Mouse (Mus musculus) urinary bladder, postnatal 25 days (tissue): ENCODE measurements around the gene Rab3gap2.
A peak's percentile ranks its signal among the peaks of the same experiment; 100 is the strongest.
"Not testable (repeated sequence)": the region's sequence is repeated elsewhere in the genome, so short reads cannot be mapped to it uniquely, and the experiment has no call there.

Experiments used
- DNase-seq: peaks from one replicate; pipeline ENCODE4 v3.0.0; 2022; ENCODE audit warnings: low spot score

Rab3gap2 gene

GRCm38 (mm10) chr1:185282846-185283245, 78.9 kb downstream of the Rab3gap2 start:
- DNase-seq = no peak

- no peak for DNase-seq
Measured at GRCm38 (mm10) chr1:185283247-185283646, 79.3 kb downstream of the Rab3gap2 start.

- DNase-seq = no peak
Measured at GRCm38 (mm10) chr1:185284740-185285139, 80.8 kb downstream of the Rab3gap2 start.

GRCm38 (mm10) chr1:185285171-185285570, 81.3 kb downstream of the Rab3gap2 start:
- DNase-seq = no peak

- no peak for DNase-seq
Measured at GRCm38 (mm10) chr1:185287066-185287465, 83.1 kb downstream of the Rab3gap2 start.

- no peak for DNase-seq
Measured at GRCm38 (mm10) chr1:185289231-185289630, 85.3 kb downstream of the Rab3gap2 start.

GRCm38 (mm10) chr1:185291336-185291735, 87.4 kb downstream of the Rab3gap2 start:
- no peak for DNase-seq

- no peak for DNase-seq
Measured at GRCm38 (mm10) chr1:185292646-185293360, 88.9 kb downstream of the Rab3gap2 start.

- no peak for DNase-seq
Measured at GRCm38 (mm10) chr1:185296850-185297249, 92.9 kb downstream of the Rab3gap2 start.

GRCm38 (mm10) chr1:185298496-185298895, 94.6 kb downstream of the Rab3gap2 start:
- DNase-seq = no peak

- DNase-seq = no peak
Measured at GRCm38 (mm10) chr1:185302816-185303215, 98.9 kb downstream of the Rab3gap2 start.

- no peak for DNase-seq
Measured at GRCm38 (mm10) chr1:185306836-185307235, 102.9 kb downstream of the Rab3gap2 start.

- DNase-seq = no peak
Measured at GRCm38 (mm10) chr1:185307645-185308044, 103.7 kb downstream of the Rab3gap2 start.

- DNase-seq = no peak
Measured at GRCm38 (mm10) chr1:185308334-185308733, 104.4 kb downstream of the Rab3gap2 start.

GRCm38 (mm10) chr1:185308908-185309307, 105.0 kb downstream of the Rab3gap2 start:
- DNase-seq = no peak

- no peak for DNase-seq
Measured at GRCm38 (mm10) chr1:185311949-185312348, 108.0 kb downstream of the Rab3gap2 start.

GRCm38 (mm10) chr1:185314546-185314945, 110.6 kb downstream of the Rab3gap2 start:
- DNase-seq = no peak

- no peak for DNase-seq
Measured at GRCm38 (mm10) chr1:185315846-185316568, 112.1 kb downstream of the Rab3gap2 start.

- DNase-seq = not testable (repeated sequence)
Measured at GRCm38 (mm10) chr1:185327754-185328345, 123.9 kb downstream of the Rab3gap2 start.

- DNase-seq = peak; percentile 94
Measured at GRCm38 (mm10) chr1:185328721-185329610, 125.0 kb downstream of the Rab3gap2 start, which contains the start of gene Iars2. TSS of gene Iars2 (minus strand) at chr1:185329396.

GRCm38 (mm10) chr1:185329851-185330250, 125.9 kb downstream of the Rab3gap2 start:
- no peak for DNase-seq

GRCm38 (mm10) chr1:185331364-185331763, 127.4 kb downstream of the Rab3gap2 start:
- DNase-seq = no peak
